Mouse (Mus musculus): Measurements from ENCODE around the gene Ogg1. TPM values are rescaled to one million over a fixed set of nuclear protein-coding genes. Genes with fewer than 3 reads are reported as not detected.

The Ogg1 gene
- polyA plus RNA-seq, 1 experiment from 2014 or later, result 9.9 TPM

DNA sequence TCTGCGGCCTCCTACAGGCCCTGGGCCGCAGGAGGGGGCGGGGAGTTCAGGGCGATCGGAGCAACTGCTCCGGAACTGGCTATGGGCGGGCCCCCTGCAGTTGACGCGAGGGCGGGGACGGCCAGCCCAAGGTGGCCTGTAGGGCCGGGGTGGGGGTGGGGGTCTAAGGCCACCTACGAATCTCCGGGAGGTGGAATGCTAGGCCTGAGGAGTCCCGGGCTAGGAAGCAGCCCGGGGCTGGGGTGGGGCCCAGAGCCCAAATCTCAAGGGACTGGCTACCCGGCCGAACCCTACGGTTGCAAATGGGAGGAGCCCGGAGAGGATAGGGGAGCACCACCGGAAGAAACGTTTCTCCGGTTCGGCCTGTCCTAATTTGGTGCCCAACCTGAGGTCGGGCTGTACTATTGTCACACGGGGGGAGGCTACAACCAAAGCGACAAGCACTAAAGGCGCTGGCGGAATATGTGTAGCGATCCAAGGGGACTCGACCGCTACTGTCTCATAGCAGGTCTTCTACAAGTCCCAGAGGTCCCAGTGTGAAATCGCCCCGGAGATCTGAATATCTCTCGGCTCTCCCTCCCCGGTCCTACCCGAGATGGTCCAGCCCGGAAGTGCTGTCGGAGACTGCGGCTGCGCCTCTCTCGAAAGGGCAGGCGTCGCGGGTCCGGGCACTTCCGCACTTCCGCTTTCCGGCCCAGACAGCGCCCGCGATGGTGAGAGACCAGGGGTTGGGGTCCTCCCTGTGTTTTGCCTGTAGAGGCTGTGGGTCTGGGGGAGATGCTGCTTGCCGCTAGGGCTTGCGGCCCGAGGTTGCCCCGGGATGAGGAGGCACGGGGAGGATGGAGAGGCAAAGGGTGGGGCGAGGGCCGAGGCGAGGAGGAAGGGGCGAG is 51.0 kb downstream of the Ogg1 start, which contains the start of the genes Tada3 and Arpc4:
TSS of gene Tada3 (minus strand) at position 388 of the 890 bp plus-strand sequence.
TSS of gene Arpc4 (plus strand) at position 620 of the 890 bp plus-strand sequence.
- ATAC-seq, result peak; percentile 96
- H3K9ac ChIP-seq (replicated peaks), result peak within 1 kb of the TSS; percentile 98
- H3K4me1 ChIP-seq (replicated peaks), result peaks cover 27% of the 10 kb centered on the region
- under 1% methylated on average over 61 of the region's 61 CpGs for WGBS
- peaks cover 56% of the 10 kb centered on the region for H3K36me3 ChIP-seq
- H3K4me2 ChIP-seq (replicated peaks), result peak within 1 kb of the TSS; percentile 99
- peak within 1 kb of the TSS; percentile 99 for H3K4me3 ChIP-seq (replicated peaks)
- H3K27me3 ChIP-seq, result no peaks in the 10 kb centered on the region
- peak within 1 kb of the TSS; percentile 91 for H3K27ac ChIP-seq
- no peaks in the 10 kb centered on the region for H3K9me3 ChIP-seq

DNA sequence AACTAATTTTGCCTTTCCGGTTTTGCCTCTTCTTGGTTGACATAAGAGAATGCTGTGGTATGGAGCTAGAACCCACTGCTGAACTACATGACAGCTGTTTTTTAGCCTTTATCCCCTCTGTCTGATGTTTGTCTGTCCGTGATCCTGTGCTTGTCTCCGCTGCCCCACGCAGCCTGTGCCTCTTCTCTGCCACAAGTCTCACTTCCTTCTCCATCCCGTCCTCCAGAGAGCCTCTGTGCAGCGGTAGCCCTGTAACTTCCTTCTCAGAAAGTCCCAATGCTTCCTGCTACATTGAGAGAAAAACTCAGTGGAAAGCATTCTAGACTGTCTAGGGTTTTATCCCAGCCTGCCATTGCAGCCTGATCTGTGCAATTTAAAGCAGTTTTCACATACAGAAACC is 52.5 kb downstream of the Ogg1 start:
- no peaks in the 10 kb centered on the region for H3K27me3 ChIP-seq
- no peak for ATAC-seq
- H3K4me3 ChIP-seq (replicated peaks), result peak overlapping the region; percentile 99; the same call in 1 of the 2 replicates
- no peak overlapping the region for H3K27ac ChIP-seq
- H3K9me3 ChIP-seq, result no peaks in the 10 kb centered on the region
- peaks cover 27% of the 10 kb centered on the region for H3K4me1 ChIP-seq (replicated peaks)
- 0 out of 2 replicates have a peak overlapping the region, but pooled peaks have one; percentile 98 for H3K9ac ChIP-seq (replicated peaks)
- peak overlapping the region; percentile 99 for H3K4me2 ChIP-seq (replicated peaks)
- peaks cover 56% of the 10 kb centered on the region for H3K36me3 ChIP-seq
- 90% methylated on average over 6 of the region's 6 CpGs for WGBS

DNA sequence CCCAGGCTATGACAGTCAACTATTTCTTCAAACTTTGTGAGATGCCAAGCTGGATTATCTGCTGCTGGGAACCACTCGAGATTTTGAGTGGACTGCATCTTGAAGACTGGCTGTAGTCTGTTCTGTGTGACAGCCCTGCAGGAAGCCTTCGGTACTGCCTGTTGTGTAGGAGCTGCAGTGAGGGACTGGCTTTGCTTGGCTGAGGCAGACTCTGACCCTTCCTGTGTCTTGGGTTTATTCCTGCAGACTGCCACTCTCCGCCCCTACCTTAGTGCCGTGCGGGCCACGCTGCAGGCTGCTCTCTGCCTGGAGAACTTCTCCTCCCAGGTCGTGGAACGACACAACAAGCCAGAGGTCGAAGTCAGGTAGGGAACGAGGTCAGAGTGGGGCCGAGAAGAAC is 53.7 kb downstream of the Ogg1 start:
- Histone ChIP-seq H3K9ac (replicated peaks) (no peak overlapping the region), H3K4me3 (replicated peaks) (no peak overlapping the region), H3K4me1 (replicated peaks) (peaks cover 27% of the 10 kb centered on the region), H3K27ac (no peak overlapping the region), H3K27me3 (no peaks in the 10 kb centered on the region), H3K4me2 (replicated peaks) (no peak overlapping the region), H3K36me3 (peaks cover 56% of the 10 kb centered on the region), H3K9me3 (no peaks in the 10 kb centered on the region)
- ATAC-seq, result no peak
- WGBS, result 94% methylated on average over 11 of the region's 11 CpGs

DNA sequence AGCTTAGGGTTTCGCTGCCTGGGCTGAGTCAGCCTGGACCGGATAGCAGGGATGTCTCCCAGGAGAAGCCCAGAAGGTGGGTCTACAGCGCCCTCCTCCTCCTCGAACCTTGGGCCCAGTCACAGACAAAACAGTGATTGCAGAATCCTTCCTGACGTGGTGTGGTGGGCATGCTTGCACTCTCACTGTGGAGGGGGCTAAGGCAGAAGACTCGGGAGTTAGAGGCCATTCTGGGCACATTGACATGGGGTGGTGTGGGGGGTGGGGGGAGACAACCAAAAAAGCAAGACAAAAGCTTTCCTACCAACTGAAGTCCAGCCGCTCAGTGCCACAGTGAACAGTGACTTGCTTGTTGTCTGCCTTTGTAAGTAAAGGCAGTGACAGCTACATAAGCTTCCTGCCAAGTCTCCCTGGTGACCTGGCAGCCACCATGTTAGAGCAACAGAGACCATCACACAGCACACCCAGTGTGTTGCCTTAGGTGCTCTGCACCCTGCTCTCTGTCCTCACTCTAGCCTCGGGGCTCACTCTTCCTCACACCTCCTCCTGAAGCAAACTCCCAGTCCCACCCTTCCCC is 57.7 kb downstream of the Ogg1 start:
- Histone ChIP-seq H3K27ac (no peak overlapping the region), H3K9ac (replicated peaks) (no peak overlapping the region), H3K9me3 (no peaks in the 10 kb centered on the region), H3K27me3 (no peaks in the 10 kb centered on the region), H3K4me3 (replicated peaks) (no peak overlapping the region), H3K4me1 (replicated peaks) (peaks cover 5% of the 10 kb centered on the region), H3K36me3 (peaks cover 90% of the 10 kb centered on the region), H3K4me2 (replicated peaks) (no peak overlapping the region)
- 93% methylated on average over 8 of the region's 8 CpGs for WGBS
- ATAC-seq, result peak; percentile 30; the same call in 1 of the 2 replicates

Other genes starting within 250 kb of the Ogg1 start
- 56.6 and 58.5 TPM in 2 replicates for gene Setd5, start 249.6 kb upstream of the Ogg1 start, polyA plus RNA-seq (2015; fragmentation: Nextera tagmentation; extraction: Ambion mirVana)
- gene Lhfpl4, start 131.6 kb upstream of the Ogg1 start, polyA plus RNA-seq (2015; fragmentation: Nextera tagmentation; extraction: Ambion mirVana), result 55.0 and 55.5 TPM in 2 replicates
- 40.4 and 45.0 TPM in 2 replicates for gene Mtmr14, start 89.1 kb upstream of the Ogg1 start, polyA plus RNA-seq (2015; fragmentation: Nextera tagmentation; extraction: Ambion mirVana)
- gene Cpne9, start 44.7 kb upstream of the Ogg1 start, polyA plus RNA-seq (2015; fragmentation: Nextera tagmentation; extraction: Ambion mirVana), result 0.58 and 0.71 TPM in 2 replicates
- gene Brpf1, start 19.8 kb upstream of the Ogg1 start, polyA plus RNA-seq (2015; fragmentation: Nextera tagmentation; extraction: Ambion mirVana), result 19.4 and 21.4 TPM in 2 replicates
- gene Camk1, start 17.0 kb downstream of the Ogg1 start, polyA plus RNA-seq (2015; fragmentation: Nextera tagmentation; extraction: Ambion mirVana), result 79.4 and 81.4 TPM in 2 replicates
- 64.5 and 74.7 TPM in 2 replicates for gene Tada3, start 50.9 kb downstream of the Ogg1 start, polyA plus RNA-seq (2015; fragmentation: Nextera tagmentation; extraction: Ambion mirVana)
- gene Arpc4, start 51.1 kb downstream of the Ogg1 start, polyA plus RNA-seq (2015; fragmentation: Nextera tagmentation; extraction: Ambion mirVana), result 393 and 407 TPM in 2 replicates
- gene Ttll3, start 62.3 kb downstream of the Ogg1 start, polyA plus RNA-seq (2015; fragmentation: Nextera tagmentation; extraction: Ambion mirVana), result 10.8 and 11.4 TPM in 2 replicates
- 20.8 and 23.0 TPM in 2 replicates for gene Rpusd3, start 92.4 kb downstream of the Ogg1 start, polyA plus RNA-seq (2015; fragmentation: Nextera tagmentation; extraction: Ambion mirVana)
- gene Cidec, start 108.8 kb downstream of the Ogg1 start, polyA plus RNA-seq (2015; fragmentation: Nextera tagmentation; extraction: Ambion mirVana), result 0.12 TPM in 1 of 2 replicates, not detected in the other
- gene Jagn1, start 115.6 kb downstream of the Ogg1 start, polyA plus RNA-seq (2015; fragmentation: Nextera tagmentation; extraction: Ambion mirVana), result 84.3 and 87.6 TPM in 2 replicates
- gene Il17re, start 131.5 kb downstream of the Ogg1 start, polyA plus RNA-seq (2015; fragmentation: Nextera tagmentation; extraction: Ambion mirVana), result 0.13 TPM in 1 of 2 replicates, not detected in the other
- gene Il17rc, start 144.5 kb downstream of the Ogg1 start, polyA plus RNA-seq (2015; fragmentation: Nextera tagmentation; extraction: Ambion mirVana), result 0.96 and 1.4 TPM in 2 replicates
- gene Creld1, start 156.3 kb downstream of the Ogg1 start, polyA plus RNA-seq (2015; fragmentation: Nextera tagmentation; extraction: Ambion mirVana), result 49.4 and 56.5 TPM in 2 replicates
- 5.2 and 6.0 TPM in 2 replicates for gene Prrt3, start 175.0 kb downstream of the Ogg1 start, polyA plus RNA-seq (2015; fragmentation: Nextera tagmentation; extraction: Ambion mirVana)
- gene Emc3, start 204.7 kb downstream of the Ogg1 start, polyA plus RNA-seq (2015; fragmentation: Nextera tagmentation; extraction: Ambion mirVana), result 95.3 and 99.6 TPM in 2 replicates
- gene Fancd2, start 204.7 kb downstream of the Ogg1 start, polyA plus RNA-seq (2015; fragmentation: Nextera tagmentation; extraction: Ambion mirVana), result 4.2 and 4.5 TPM in 2 replicates

All from midbrain, embryonic 13.5 days (tissue).